Mouse (Mus musculus): Measurements from ENCODE around the gene Slc6a6. TPM values are rescaled to one million over a fixed set of nuclear protein-coding genes. Genes with fewer than 3 reads are reported as not detected.

The Slc6a6 gene
- polyA plus RNA-seq, 1 experiment from 2014 or later: 66.8 TPM

GRCm38 (mm10) chr6:91715988-91716810 lies 32.3 kb downstream of the Slc6a6 start:
- Histone ChIP-seq H3K27ac (replicated peaks in 1 of 2; ENCODE audit: control insufficient read depth in 1 of 2, insufficient read depth in 1 of 2, low read depth in 2 of 2, low read length in 2 of 2) (no peak overlapping the region), H3K4me2 (ENCODE audit: low read length) (no peak overlapping the region), H3K4me1 (ENCODE audit: control insufficient read depth in 2 of 2, insufficient read depth in 2 of 2, low read length in 2 of 2) (peaks cover 41 to 43% of the 10 kb centered on the region in 2 experiments), H3K36me3 (ENCODE audit: control insufficient read depth, insufficient read depth, low read length) (peaks cover 22% of the 10 kb centered on the region), H3K9ac (ENCODE audit: low read length) (no peak overlapping the region), H3K9me3 (ENCODE audit: control insufficient read depth, low read length) (no peaks in the 10 kb centered on the region), H3K4me3 (ENCODE audit: control insufficient read depth in 1 of 2, insufficient read depth in 1 of 2, low read depth in 1 of 2, low read length in 2 of 2) (no peak overlapping the region), H3K27me3 (ENCODE audit: control insufficient read depth, insufficient read depth, low read length) (no peaks in the 10 kb centered on the region)
- WGBS: 69% methylated on average over 6 of the region's 6 CpGs
- ATAC-seq (ENCODE audit: insufficient number of reproducible peaks, insufficient read depth, low FRiP score, low read depth): no peak

GRCm38 (mm10) chr6:91718067-91718466 lies 34.2 kb downstream of the Slc6a6 start:
- H3K4me1 ChIP-seq (ENCODE audit: control insufficient read depth in 2 of 2, insufficient read depth in 2 of 2, low read length in 2 of 2): peaks cover 28 to 33% of the 10 kb centered on the region in 2 experiments
- no peaks in the 10 kb centered on the region for H3K27me3 ChIP-seq (ENCODE audit: control insufficient read depth, insufficient read depth, low read length)
- no peak overlapping the region for H3K4me3 ChIP-seq (ENCODE audit: control insufficient read depth in 1 of 2, insufficient read depth in 1 of 2, low read depth in 1 of 2, low read length in 2 of 2)
- H3K9me3 ChIP-seq (ENCODE audit: control insufficient read depth, low read length): no peaks in the 10 kb centered on the region
- peaks cover 32% of the 10 kb centered on the region for H3K36me3 ChIP-seq (ENCODE audit: control insufficient read depth, insufficient read depth, low read length)
- 80% methylated on average over 2 of the region's 2 CpGs for WGBS
- H3K4me2 ChIP-seq (ENCODE audit: low read length): no peak overlapping the region
- no peak overlapping the region for H3K27ac ChIP-seq (replicated peaks in 1 of 2; ENCODE audit: control insufficient read depth in 1 of 2, insufficient read depth in 1 of 2, low read depth in 2 of 2, low read length in 2 of 2)
- ATAC-seq (ENCODE audit: insufficient number of reproducible peaks, insufficient read depth, low FRiP score, low read depth): no peak
- no peak overlapping the region; the same call in 1 of the 2 replicates for H3K9ac ChIP-seq (ENCODE audit: low read length)

- WGBS: 66% methylated on average over 3 of the region's 3 CpGs
- H3K36me3 ChIP-seq (ENCODE audit: control insufficient read depth, insufficient read depth, low read length): peaks cover 37% of the 10 kb centered on the region
- no peak for ATAC-seq (ENCODE audit: insufficient number of reproducible peaks, insufficient read depth, low FRiP score, low read depth)
- H3K4me3 ChIP-seq (ENCODE audit: control insufficient read depth in 1 of 2, insufficient read depth in 1 of 2, low read depth in 1 of 2, low read length in 2 of 2): no peak overlapping the region
- peak overlapping the region in 1 of 2 experiments; percentile 28; a peak in 1 of 4 replicates for H3K27ac ChIP-seq (replicated peaks in 1 of 2; ENCODE audit: control insufficient read depth in 1 of 2, insufficient read depth in 1 of 2, low read depth in 2 of 2, low read length in 2 of 2)
- H3K4me1 ChIP-seq (ENCODE audit: control insufficient read depth in 2 of 2, insufficient read depth in 2 of 2, low read length in 2 of 2): peaks cover 22 to 31% of the 10 kb centered on the region in 2 experiments
- peak overlapping the region; percentile 30; the same call in 1 of the 2 replicates for H3K9ac ChIP-seq (ENCODE audit: low read length)
- no peaks in the 10 kb centered on the region for H3K27me3 ChIP-seq (ENCODE audit: control insufficient read depth, insufficient read depth, low read length)
- H3K4me2 ChIP-seq (ENCODE audit: low read length): no peak overlapping the region
- H3K9me3 ChIP-seq (ENCODE audit: control insufficient read depth, low read length): no peaks in the 10 kb centered on the region
Observed at GRCm38 (mm10) chr6:91718603-91719002, 34.8 kb downstream of the Slc6a6 start.

- Histone ChIP-seq H3K27me3 (ENCODE audit: control insufficient read depth, insufficient read depth, low read length) (no peaks in the 10 kb centered on the region), H3K36me3 (ENCODE audit: control insufficient read depth, insufficient read depth, low read length) (peaks cover 43% of the 10 kb centered on the region), H3K9ac (ENCODE audit: low read length) (peak overlapping the region; percentile 30), H3K9me3 (ENCODE audit: control insufficient read depth, low read length) (no peaks in the 10 kb centered on the region), H3K27ac (replicated peaks in 1 of 2; ENCODE audit: control insufficient read depth in 1 of 2, insufficient read depth in 1 of 2, low read depth in 2 of 2, low read length in 2 of 2) (peak overlapping the region in 1 of 2 experiments; percentile 28; a peak in 1 of 4 replicates), H3K4me3 (ENCODE audit: control insufficient read depth in 1 of 2, insufficient read depth in 1 of 2, low read depth in 1 of 2, low read length in 2 of 2) (no peak overlapping the region), H3K4me1 (ENCODE audit: control insufficient read depth in 2 of 2, insufficient read depth in 2 of 2, low read length in 2 of 2) (peaks cover 22 to 31% of the 10 kb centered on the region in 2 experiments), H3K4me2 (ENCODE audit: low read length) (no peak overlapping the region)
- 62% methylated on average over 6 of the region's 6 CpGs for WGBS
- ATAC-seq (ENCODE audit: insufficient number of reproducible peaks, insufficient read depth, low FRiP score, low read depth): no peak
Observed at GRCm38 (mm10) chr6:91719042-91719747, 35.3 kb downstream of the Slc6a6 start.

- no peak overlapping the region for H3K4me3 ChIP-seq (ENCODE audit: control insufficient read depth in 1 of 2, insufficient read depth in 1 of 2, low read depth in 1 of 2, low read length in 2 of 2)
- H3K36me3 ChIP-seq (ENCODE audit: control insufficient read depth, insufficient read depth, low read length): peaks cover 47% of the 10 kb centered on the region
- peak overlapping the region in 1 of 2 experiments; percentile 42; a peak in 2 of 4 replicates for H3K27ac ChIP-seq (replicated peaks in 1 of 2; ENCODE audit: control insufficient read depth in 1 of 2, insufficient read depth in 1 of 2, low read depth in 2 of 2, low read length in 2 of 2)
- ATAC-seq (ENCODE audit: insufficient number of reproducible peaks, insufficient read depth, low FRiP score, low read depth): no peak
- H3K9ac ChIP-seq (ENCODE audit: low read length): no peak overlapping the region
- H3K9me3 ChIP-seq (ENCODE audit: control insufficient read depth, low read length): no peaks in the 10 kb centered on the region
- no peak overlapping the region for H3K4me2 ChIP-seq (ENCODE audit: low read length)
- WGBS: 10% methylated on average over 9 of the region's 9 CpGs
- H3K27me3 ChIP-seq (ENCODE audit: control insufficient read depth, insufficient read depth, low read length): no peaks in the 10 kb centered on the region
- H3K4me1 ChIP-seq (ENCODE audit: control insufficient read depth in 2 of 2, insufficient read depth in 2 of 2, low read length in 2 of 2): peaks cover 22 to 31% of the 10 kb centered on the region in 2 experiments
Observed at GRCm38 (mm10) chr6:91719865-91720533, 36.1 kb downstream of the Slc6a6 start.

GRCm38 (mm10) chr6:91720588-91721214 lies 36.8 kb downstream of the Slc6a6 start:
- Histone ChIP-seq H3K4me2 (ENCODE audit: low read length) (no peak overlapping the region), H3K36me3 (ENCODE audit: control insufficient read depth, insufficient read depth, low read length) (peaks cover 49% of the 10 kb centered on the region), H3K9ac (ENCODE audit: low read length) (no peak overlapping the region), H3K27ac (replicated peaks in 1 of 2; ENCODE audit: control insufficient read depth in 1 of 2, insufficient read depth in 1 of 2, low read depth in 2 of 2, low read length in 2 of 2) (0 out of 4 replicates have a peak overlapping the region, but pooled peaks of 1 of the 2 experiments have one; percentile 42), H3K4me3 (ENCODE audit: control insufficient read depth in 1 of 2, insufficient read depth in 1 of 2, low read depth in 1 of 2, low read length in 2 of 2) (no peak overlapping the region), H3K9me3 (ENCODE audit: control insufficient read depth, low read length) (no peaks in the 10 kb centered on the region), H3K27me3 (ENCODE audit: control insufficient read depth, insufficient read depth, low read length) (no peaks in the 10 kb centered on the region), H3K4me1 (ENCODE audit: control insufficient read depth in 2 of 2, insufficient read depth in 2 of 2, low read length in 2 of 2) (peaks cover 22 to 31% of the 10 kb centered on the region in 2 experiments)
- WGBS: 63% methylated on average over 4 of the region's 4 CpGs
- no peak for ATAC-seq (ENCODE audit: insufficient number of reproducible peaks, insufficient read depth, low FRiP score, low read depth)

GRCm38 (mm10) chr6:91721215-91721701 lies 37.4 kb downstream of the Slc6a6 start:
- Histone ChIP-seq H3K27ac (replicated peaks in 1 of 2; ENCODE audit: control insufficient read depth in 1 of 2, insufficient read depth in 1 of 2, low read depth in 2 of 2, low read length in 2 of 2) (no peak overlapping the region), H3K27me3 (ENCODE audit: control insufficient read depth, insufficient read depth, low read length) (no peaks in the 10 kb centered on the region), H3K9me3 (ENCODE audit: control insufficient read depth, low read length) (no peaks in the 10 kb centered on the region), H3K4me2 (ENCODE audit: low read length) (no peak overlapping the region), H3K4me3 (ENCODE audit: control insufficient read depth in 1 of 2, insufficient read depth in 1 of 2, low read depth in 1 of 2, low read length in 2 of 2) (no peak overlapping the region), H3K4me1 (ENCODE audit: control insufficient read depth in 2 of 2, insufficient read depth in 2 of 2, low read length in 2 of 2) (peaks cover 22 to 31% of the 10 kb centered on the region in 2 experiments), H3K9ac (ENCODE audit: low read length) (no peak overlapping the region), H3K36me3 (ENCODE audit: control insufficient read depth, insufficient read depth, low read length) (peaks cover 54% of the 10 kb centered on the region)
- ATAC-seq (ENCODE audit: insufficient number of reproducible peaks, insufficient read depth, low FRiP score, low read depth): peak; percentile 57
- WGBS: 49% methylated on average over 12 of the region's 12 CpGs
